Mouse (Mus musculus): ENCODE measurements around the gene Ffar4. TPM values are rescaled to one million over a fixed set of nuclear protein-coding genes. Genes with fewer than 3 reads are reported as not detected.

Ffar4 gene
- polyA plus RNA-seq, 1 experiment from 2014 or later: not detected

- Histone ChIP-seq H3K27ac (replicated peaks; ENCODE audit: low read depth, low read length) (no peak overlapping the region), H3K27me3 (ENCODE audit: control insufficient read depth, insufficient read depth, low read length) (peaks cover 13% of the 10 kb centered on the region), H3K9me3 (replicated peaks; ENCODE audit: control insufficient read depth, low read length) (no peaks in the 10 kb centered on the region), H3K4me1 (ENCODE audit: control insufficient read depth, insufficient read depth, low read length) (no peaks in the 10 kb centered on the region), H3K36me3 (replicated peaks; ENCODE audit: control insufficient read depth, insufficient read depth, low read depth, low read length) (no peaks in the 10 kb centered on the region), H3K4me3 (ENCODE audit: low read depth, low read length) (no peak overlapping the region), H3K4me2 (ENCODE audit: low read depth, low read length) (no peak overlapping the region), H3K9ac (replicated peaks; ENCODE audit: low read length) (no peak overlapping the region)
- DNase-seq (ENCODE audit: low spot score) (no peak), ATAC-seq (replicated peaks; ENCODE audit: insufficient number of reproducible peaks, low FRiP score, low TSS enrichment, low read depth) (no peak)
- 74% methylated on average over 8 of the region's 8 CpGs for WGBS
These were observed 29.8 kb downstream of the Ffar4 start for GRCm38 (mm10) chr19:38126656-38127055.

GRCm38 (mm10) chr19:38132481-38132880 lies 35.6 kb downstream of the Ffar4 start, which contains the start of gene Pde6c:
TSS of gene Pde6c (plus strand) at chr19:38132781.
- no peaks in the 10 kb centered on the region for H3K27me3 ChIP-seq (ENCODE audit: control insufficient read depth, insufficient read depth, low read length)
- no peaks in the 10 kb centered on the region for H3K36me3 ChIP-seq (replicated peaks; ENCODE audit: control insufficient read depth, insufficient read depth, low read depth, low read length)
- 74% methylated on average over 6 of the region's 6 CpGs for WGBS
- H3K9ac ChIP-seq (replicated peaks; ENCODE audit: low read length): no peak within 1 kb of the TSS
- no peak within 1 kb of the TSS for H3K4me3 ChIP-seq (ENCODE audit: low read depth, low read length)
- ATAC-seq (replicated peaks; ENCODE audit: insufficient number of reproducible peaks, low FRiP score, low TSS enrichment, low read depth): no peak
- H3K27ac ChIP-seq (replicated peaks; ENCODE audit: low read depth, low read length): no peak within 1 kb of the TSS
- H3K9me3 ChIP-seq (replicated peaks; ENCODE audit: control insufficient read depth, low read length): no peaks in the 10 kb centered on the region
- no peak for DNase-seq (ENCODE audit: low spot score)
- H3K4me1 ChIP-seq (ENCODE audit: control insufficient read depth, insufficient read depth, low read length): no peaks in the 10 kb centered on the region
- no peak within 1 kb of the TSS for H3K4me2 ChIP-seq (ENCODE audit: low read depth, low read length)

- no peak for DNase-seq (ENCODE audit: low spot score)
These were observed 37.1 kb downstream of the Ffar4 start for GRCm38 (mm10) chr19:38133986-38134385.

GRCm38 (mm10) chr19:38134806-38135205 lies 37.9 kb downstream of the Ffar4 start:
- no peak overlapping the region for H3K4me3 ChIP-seq (ENCODE audit: low read depth, low read length)
- H3K4me2 ChIP-seq (ENCODE audit: low read depth, low read length): no peak overlapping the region
- H3K27ac ChIP-seq (replicated peaks; ENCODE audit: low read depth, low read length): no peak overlapping the region
- no peaks in the 10 kb centered on the region for H3K27me3 ChIP-seq (ENCODE audit: control insufficient read depth, insufficient read depth, low read length)
- no peak for DNase-seq (ENCODE audit: low spot score)
- no peaks in the 10 kb centered on the region for H3K4me1 ChIP-seq (ENCODE audit: control insufficient read depth, insufficient read depth, low read length)
- WGBS: 89% methylated on average over 6 of the region's 6 CpGs
- ATAC-seq (replicated peaks; ENCODE audit: insufficient number of reproducible peaks, low FRiP score, low TSS enrichment, low read depth): no peak
- no peaks in the 10 kb centered on the region for H3K9me3 ChIP-seq (replicated peaks; ENCODE audit: control insufficient read depth, low read length)
- no peaks in the 10 kb centered on the region for H3K36me3 ChIP-seq (replicated peaks; ENCODE audit: control insufficient read depth, insufficient read depth, low read depth, low read length)
- H3K9ac ChIP-seq (replicated peaks; ENCODE audit: low read length): no peak overlapping the region

More at GRCm38 (mm10) chr19:38133986-38134385, 37.1 kb downstream of the Ffar4 start:
- Histone ChIP-seq H3K9ac (replicated peaks; ENCODE audit: low read length) (no peak overlapping the region), H3K9me3 (replicated peaks; ENCODE audit: control insufficient read depth, low read length) (no peaks in the 10 kb centered on the region), H3K4me3 (ENCODE audit: low read depth, low read length) (no peak overlapping the region), H3K27ac (replicated peaks; ENCODE audit: low read depth, low read length) (no peak overlapping the region), H3K4me2 (ENCODE audit: low read depth, low read length) (no peak overlapping the region), H3K36me3 (replicated peaks; ENCODE audit: control insufficient read depth, insufficient read depth, low read depth, low read length) (no peaks in the 10 kb centered on the region), H3K4me1 (ENCODE audit: control insufficient read depth, insufficient read depth, low read length) (no peaks in the 10 kb centered on the region), H3K27me3 (ENCODE audit: control insufficient read depth, insufficient read depth, low read length) (no peaks in the 10 kb centered on the region)
- no peak for ATAC-seq (replicated peaks; ENCODE audit: insufficient number of reproducible peaks, low FRiP score, low TSS enrichment, low read depth)
- WGBS: 67% methylated on average over 11 of the region's 11 CpGs

- H3K36me3 ChIP-seq (replicated peaks; ENCODE audit: control insufficient read depth, insufficient read depth, low read depth, low read length): no peaks in the 10 kb centered on the region
- 74% methylated on average over 4 of the region's 4 CpGs for WGBS
- ATAC-seq (replicated peaks; ENCODE audit: insufficient number of reproducible peaks, low FRiP score, low TSS enrichment, low read depth) (no peak), DNase-seq (ENCODE audit: low spot score) (no peak)
- H3K4me2 ChIP-seq (ENCODE audit: low read depth, low read length): no peak overlapping the region
- H3K9me3 ChIP-seq (replicated peaks; ENCODE audit: control insufficient read depth, low read length): no peaks in the 10 kb centered on the region
- no peak overlapping the region for H3K9ac ChIP-seq (replicated peaks; ENCODE audit: low read length)
- H3K27ac ChIP-seq (replicated peaks; ENCODE audit: low read depth, low read length): no peak overlapping the region
- H3K27me3 ChIP-seq (ENCODE audit: control insufficient read depth, insufficient read depth, low read length): no peaks in the 10 kb centered on the region
- no peak overlapping the region for H3K4me3 ChIP-seq (ENCODE audit: low read depth, low read length)
- no peaks in the 10 kb centered on the region for H3K4me1 ChIP-seq (ENCODE audit: control insufficient read depth, insufficient read depth, low read length)
These were observed 46.8 kb downstream of the Ffar4 start for GRCm38 (mm10) chr19:38143540-38144271.

- Histone ChIP-seq H3K4me1 (ENCODE audit: control insufficient read depth, insufficient read depth, low read length) (no peaks in the 10 kb centered on the region), H3K9ac (replicated peaks; ENCODE audit: low read length) (no peak overlapping the region), H3K36me3 (replicated peaks; ENCODE audit: control insufficient read depth, insufficient read depth, low read depth, low read length) (no peaks in the 10 kb centered on the region), H3K4me2 (ENCODE audit: low read depth, low read length) (no peak overlapping the region), H3K4me3 (ENCODE audit: low read depth, low read length) (no peak overlapping the region), H3K27me3 (ENCODE audit: control insufficient read depth, insufficient read depth, low read length) (no peaks in the 10 kb centered on the region), H3K9me3 (replicated peaks; ENCODE audit: control insufficient read depth, low read length) (no peaks in the 10 kb centered on the region), H3K27ac (replicated peaks; ENCODE audit: low read depth, low read length) (no peak overlapping the region)
- ATAC-seq (replicated peaks; ENCODE audit: insufficient number of reproducible peaks, low FRiP score, low TSS enrichment, low read depth) (no peak), DNase-seq (ENCODE audit: low spot score) (no peak)
- 95% methylated on average over 1 of the region's 1 CpGs for WGBS
These were observed 59.4 kb downstream of the Ffar4 start for GRCm38 (mm10) chr19:38156243-38156642.

GRCm38 (mm10) chr19:38161648-38162354 lies 64.9 kb downstream of the Ffar4 start:
- Histone ChIP-seq H3K27me3 (ENCODE audit: control insufficient read depth, insufficient read depth, low read length) (no peaks in the 10 kb centered on the region), H3K9me3 (replicated peaks; ENCODE audit: control insufficient read depth, low read length) (no peaks in the 10 kb centered on the region), H3K27ac (replicated peaks; ENCODE audit: low read depth, low read length) (no peak overlapping the region), H3K9ac (replicated peaks; ENCODE audit: low read length) (no peak overlapping the region), H3K4me2 (ENCODE audit: low read depth, low read length) (no peak overlapping the region), H3K4me1 (ENCODE audit: control insufficient read depth, insufficient read depth, low read length) (no peaks in the 10 kb centered on the region), H3K36me3 (replicated peaks; ENCODE audit: control insufficient read depth, insufficient read depth, low read depth, low read length) (no peaks in the 10 kb centered on the region), H3K4me3 (ENCODE audit: low read depth, low read length) (no peak overlapping the region)
- WGBS: 91% methylated on average over 21 of the region's 21 CpGs
- no peak for ATAC-seq (replicated peaks; ENCODE audit: insufficient number of reproducible peaks, low FRiP score, low TSS enrichment, low read depth)
- no peak for DNase-seq (ENCODE audit: low spot score)

Data from embryonic facial prominence, embryonic 11.5 days (tissue).